Mouse (Mus musculus): Measurements from ENCODE around the gene Myof.

DNA sequence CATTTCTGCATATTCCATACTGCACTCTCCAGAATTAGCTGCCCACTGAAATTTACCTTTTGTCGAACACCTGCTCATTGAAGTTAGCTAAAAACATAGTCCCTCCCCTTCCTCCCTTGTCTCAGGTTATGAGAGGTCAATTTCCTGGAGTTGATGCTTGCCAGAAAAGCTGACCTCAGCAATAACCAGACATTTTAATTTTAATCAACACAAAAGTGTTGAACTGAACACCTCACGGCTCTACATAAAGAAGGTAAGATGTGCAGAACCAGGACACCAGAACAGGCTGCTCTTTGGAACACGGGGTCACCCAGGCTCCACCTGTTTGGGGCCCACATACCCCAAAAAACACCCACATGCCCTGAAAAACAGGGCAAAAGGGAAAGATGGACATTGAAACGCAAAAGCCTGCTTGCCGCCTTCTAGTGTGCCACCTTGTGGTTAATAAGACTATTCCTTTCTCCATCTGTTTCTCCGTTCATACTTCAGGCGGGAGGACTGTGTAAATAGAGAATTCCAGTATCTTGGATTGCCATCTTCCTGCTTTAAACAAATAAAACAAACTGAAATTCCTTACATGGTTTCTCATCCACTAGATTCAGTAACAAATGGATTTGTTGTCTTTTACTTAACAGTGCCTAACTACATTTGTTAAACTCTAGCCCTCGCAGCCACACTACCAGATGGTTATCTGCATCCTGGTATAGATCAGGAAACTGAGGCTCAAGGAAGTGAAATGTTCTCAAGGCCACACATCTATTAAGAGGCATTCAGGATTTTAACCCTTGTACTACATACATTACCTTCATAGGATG is 10.1 kb upstream of the Myof start:
- TF ChIP-seq POLR2A (IDR thresholded peaks at IDR 0.05; ENCODE audit: insufficient read length, low read depth) (no peak), POLR2AphosphoS2 (IDR thresholded peaks at IDR 0.05; ENCODE audit: insufficient read length, low read depth) (no peak), MAX (IDR thresholded peaks at IDR 0.05; ENCODE audit: low read depth) (no peak), MYOG (IDR thresholded peaks at IDR 0.05; ENCODE audit: control insufficient read depth in 1 of 3, insufficient read depth in 1 of 3, insufficient read length in 2 of 3, low read depth in 2 of 3) (no peak), MYOD1 (IDR thresholded peaks at IDR 0.05; ENCODE audit: control insufficient read depth in 1 of 3, insufficient read length in 2 of 3, low read depth in 2 of 3) (no peak), TCF3 (IDR thresholded peaks at IDR 0.05; ENCODE audit: insufficient read length, low read depth) (no peak)
